Mouse (Mus musculus) kidney, adult 11 months (tissue): ENCODE data around the gene Zc3h13.

Experiments used
- DNase-seq: peaks from one replicate; pipeline ENCODE4 v3.0.0; 2022

Zc3h13 gene

DNA sequence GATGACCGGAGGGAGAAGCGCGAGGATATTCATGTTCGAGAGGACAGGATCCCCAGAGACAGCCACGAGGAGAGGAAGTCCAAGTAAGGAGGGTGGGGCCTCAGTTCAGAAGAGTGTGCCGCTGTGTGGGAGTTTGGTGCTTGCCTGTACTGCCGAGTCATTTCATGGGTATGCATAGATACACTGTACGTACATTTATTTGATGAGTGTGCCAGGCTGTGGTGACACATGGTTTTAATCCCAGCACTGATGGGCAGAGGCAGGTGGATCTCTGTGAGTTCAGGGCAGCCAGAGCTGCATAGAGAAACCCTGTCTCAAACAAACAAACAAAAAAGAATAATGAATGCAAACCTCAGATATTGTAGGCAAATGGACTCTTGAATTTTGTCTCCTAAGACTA lies 43.9 kb downstream of the Zc3h13 start:
- DNase-seq: no peak

DNA sequence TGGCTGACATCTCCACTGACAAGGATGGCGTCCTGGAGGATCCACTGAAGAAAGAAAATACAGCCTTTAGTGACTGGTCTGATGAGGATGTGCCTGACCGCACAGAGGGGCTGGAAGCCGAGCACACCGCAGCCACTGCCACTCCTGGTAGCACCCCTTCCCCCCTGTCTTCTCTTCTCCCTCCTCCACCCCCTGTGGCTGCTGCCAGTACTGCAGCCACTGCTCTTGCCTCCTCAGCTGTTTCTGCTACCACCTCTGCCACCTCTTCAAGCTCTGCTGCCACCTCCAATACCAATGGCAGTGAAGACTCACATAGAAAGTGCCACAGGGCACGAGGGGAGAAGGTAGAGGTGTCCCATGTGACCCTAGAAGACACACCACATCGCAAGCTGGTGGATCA lies 46.4 kb downstream of the Zc3h13 start:
- DNase-seq: no peak

DNA sequence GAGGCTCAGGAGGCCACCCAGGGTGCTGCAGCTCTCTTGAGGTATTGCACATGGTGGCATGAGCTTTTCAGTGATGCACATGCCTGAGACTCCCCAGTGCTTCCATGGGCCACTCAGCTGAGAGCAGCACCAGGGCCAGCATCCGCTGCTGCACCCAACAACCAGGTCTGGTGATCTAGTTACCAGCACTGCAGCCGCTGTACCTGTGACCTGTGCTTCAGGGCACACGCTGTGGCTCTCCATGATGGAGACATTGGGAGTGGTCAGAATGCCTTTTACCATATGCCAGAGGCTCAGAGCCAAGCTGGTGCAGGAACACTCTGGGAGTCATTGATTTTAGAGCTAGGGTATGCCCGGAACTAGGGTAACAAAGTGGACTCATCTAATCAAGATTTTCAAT lies 50.1 kb downstream of the Zc3h13 start:
- no peak for DNase-seq

DNA sequence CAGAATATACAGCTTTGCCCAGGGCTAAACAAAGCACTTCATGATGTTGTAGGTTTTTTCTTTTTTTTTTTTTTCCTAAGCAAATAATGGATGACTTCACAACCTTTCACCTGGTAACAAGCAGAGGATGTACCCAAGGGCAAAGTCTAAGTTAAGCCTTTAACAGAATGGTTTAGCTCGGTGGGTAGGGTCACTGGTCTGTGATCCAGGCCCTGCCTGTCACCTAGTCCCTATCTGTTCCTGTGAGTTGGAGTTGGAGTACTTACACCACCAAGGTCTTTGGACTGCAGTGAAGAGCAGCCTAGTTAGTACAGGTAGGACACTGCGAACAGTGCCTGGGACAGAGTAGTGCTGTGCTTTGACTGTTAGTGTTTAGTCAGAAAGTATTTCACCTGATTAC lies 53.7 kb downstream of the Zc3h13 start:
- DNase-seq: peak; percentile 53

DNA sequence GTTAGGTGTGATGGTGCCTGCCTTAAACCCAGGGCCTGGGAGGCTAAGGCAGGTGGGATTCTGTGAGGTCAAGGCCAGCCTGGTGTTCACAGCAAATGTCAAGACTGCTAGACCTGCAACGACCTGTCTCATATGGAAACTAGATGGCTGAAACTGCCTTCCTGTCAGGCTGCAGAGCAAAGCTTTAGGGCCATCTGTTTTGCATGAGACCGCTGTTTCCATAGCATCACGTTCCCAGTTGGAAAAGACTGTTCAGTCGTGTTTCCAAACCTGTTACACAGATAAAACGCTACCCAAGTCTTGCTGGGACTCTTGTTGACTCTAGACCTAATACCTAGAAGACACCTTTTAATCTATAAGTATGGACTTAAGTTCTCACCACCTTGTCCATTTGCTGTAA lies 61.9 kb downstream of the Zc3h13 start:
- DNase-seq: no peak

DNA sequence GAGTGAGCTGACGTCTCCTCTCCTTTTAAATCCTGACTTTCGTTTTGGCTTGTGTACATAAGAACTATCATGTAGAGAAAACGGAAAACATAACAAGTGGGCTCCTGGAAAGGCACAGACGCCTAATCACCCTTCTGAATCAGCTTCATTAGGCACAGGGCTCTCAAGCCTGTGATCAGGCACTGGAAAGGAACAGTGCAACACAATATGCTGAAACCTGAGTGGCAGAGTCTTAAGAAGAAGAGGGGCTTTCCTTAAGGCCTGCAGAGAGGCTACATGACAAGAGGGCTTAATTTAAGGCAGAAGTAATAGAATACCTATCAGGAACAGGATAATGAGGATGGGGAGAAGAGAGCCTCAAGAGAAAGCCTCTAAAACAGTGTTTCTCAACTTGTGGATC lies 67.5 kb downstream of the Zc3h13 start:
- no peak for DNase-seq

DNA sequence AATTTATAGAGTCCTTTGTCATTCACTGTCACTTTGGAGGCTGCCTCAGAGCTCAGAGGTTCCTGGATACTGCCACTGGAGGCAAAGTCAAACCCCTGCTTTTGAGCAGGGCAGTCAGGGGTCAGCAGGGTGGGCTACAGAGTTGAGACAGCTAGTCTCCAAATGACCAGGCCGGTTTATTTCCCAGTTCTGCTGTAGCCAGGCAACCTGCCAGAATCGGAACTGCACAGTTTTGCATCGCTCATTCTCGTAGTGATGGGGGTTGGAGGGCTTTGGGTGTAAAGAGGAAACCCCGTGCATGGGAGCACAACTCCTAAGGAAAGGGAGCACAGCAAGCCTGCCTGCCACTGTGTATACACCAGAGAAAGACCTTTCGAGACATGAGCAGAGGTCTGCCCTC lies 79.1 kb downstream of the Zc3h13 start:
- DNase-seq: no peak

DNA sequence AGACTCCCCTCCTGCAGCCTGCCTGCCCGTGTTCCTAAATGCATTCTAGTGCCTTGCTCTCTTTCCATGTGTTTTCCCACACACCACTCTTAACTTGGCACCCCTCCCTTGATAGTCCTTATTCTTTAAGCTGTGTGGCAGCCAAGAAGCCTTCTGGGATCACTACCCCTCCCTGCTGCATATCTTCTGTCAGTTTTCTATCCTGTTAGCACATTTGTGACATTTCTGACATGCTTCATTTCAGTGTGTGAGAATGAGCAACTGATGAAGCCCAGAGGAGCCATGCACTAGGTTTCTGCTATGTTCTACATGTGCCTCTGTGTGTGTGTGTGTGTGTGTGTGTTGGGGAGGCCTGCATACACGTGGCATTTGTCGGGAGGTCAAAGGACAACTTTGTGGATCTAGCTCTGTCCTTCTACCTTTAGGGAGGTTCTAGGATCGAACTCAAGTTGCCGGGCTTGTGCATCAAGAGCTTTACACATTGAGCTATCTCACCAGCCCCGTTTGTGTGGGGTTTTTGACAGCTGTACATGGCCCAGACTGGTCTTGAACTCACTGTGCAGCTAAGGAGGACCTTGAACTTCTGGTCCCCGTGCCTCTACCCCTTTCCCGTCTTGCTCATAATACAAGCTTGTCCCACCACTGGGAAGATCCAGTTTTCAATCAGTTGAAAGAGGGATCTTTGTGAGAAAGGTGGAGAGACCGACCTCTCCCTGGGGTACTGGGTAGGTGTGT lies 81.3 kb downstream of the Zc3h13 start:
- no peak for DNase-seq

DNA sequence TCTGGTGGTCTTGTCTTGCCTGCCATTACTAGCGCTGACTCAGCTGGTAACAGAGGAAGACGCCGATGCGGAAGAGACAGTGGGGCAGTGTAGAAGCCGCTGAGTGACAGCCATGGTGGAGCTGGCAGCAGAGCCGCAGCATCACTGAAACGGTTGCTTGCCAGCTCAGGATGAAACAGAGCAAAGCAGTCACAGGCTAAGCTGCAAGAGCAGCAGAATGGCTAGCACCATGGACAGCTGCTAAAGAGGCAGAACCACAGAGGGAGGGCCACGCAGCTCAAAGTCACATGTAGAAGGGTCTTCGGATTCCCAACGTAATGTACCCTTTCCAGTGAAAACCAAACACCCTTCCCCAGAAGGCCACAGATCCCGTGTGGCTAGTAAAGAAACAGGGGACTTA lies 82.6 kb downstream of the Zc3h13 start:
- DNase-seq: no peak

DNA sequence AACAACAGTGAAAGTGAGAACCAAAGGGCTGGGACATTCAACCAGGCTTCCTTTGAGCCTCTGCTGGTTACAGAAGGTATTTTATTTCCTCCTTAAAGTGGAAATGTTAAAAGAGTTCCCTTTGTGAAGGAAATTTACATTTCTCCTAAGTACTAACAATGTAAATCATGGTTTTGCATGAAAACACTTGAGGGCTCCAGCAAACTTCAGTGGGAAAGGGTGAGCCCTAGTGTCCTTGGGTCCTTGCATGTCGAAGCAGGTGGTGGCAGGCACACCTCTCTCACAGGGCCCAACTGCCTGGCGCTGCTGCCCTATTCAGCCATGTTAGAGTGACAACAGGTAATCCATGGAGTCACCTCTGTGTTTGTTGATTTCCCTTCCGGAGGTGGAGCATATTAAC lies 83.3 kb downstream of the Zc3h13 start:
- DNase-seq: no peak

DNA sequence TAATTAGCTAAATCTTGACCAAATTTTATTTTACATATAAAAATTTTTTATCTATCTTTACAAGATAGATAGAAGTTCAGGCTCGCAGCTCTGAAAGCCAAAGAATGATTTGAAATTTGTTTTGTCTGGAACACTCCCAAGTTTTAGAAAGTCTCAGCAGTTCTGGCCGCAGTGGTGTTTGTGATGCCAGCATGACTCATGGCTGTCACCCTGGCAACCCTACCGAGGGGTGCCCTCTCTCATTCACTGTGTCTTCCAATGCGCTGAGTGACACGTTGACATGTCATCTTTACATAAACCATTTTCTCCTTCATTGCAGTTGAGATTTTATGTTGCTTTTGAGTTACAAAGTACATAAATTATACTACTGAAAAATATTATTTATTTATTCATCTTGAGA lies 85.7 kb downstream of the Zc3h13 start:
- DNase-seq: no peak

DNA sequence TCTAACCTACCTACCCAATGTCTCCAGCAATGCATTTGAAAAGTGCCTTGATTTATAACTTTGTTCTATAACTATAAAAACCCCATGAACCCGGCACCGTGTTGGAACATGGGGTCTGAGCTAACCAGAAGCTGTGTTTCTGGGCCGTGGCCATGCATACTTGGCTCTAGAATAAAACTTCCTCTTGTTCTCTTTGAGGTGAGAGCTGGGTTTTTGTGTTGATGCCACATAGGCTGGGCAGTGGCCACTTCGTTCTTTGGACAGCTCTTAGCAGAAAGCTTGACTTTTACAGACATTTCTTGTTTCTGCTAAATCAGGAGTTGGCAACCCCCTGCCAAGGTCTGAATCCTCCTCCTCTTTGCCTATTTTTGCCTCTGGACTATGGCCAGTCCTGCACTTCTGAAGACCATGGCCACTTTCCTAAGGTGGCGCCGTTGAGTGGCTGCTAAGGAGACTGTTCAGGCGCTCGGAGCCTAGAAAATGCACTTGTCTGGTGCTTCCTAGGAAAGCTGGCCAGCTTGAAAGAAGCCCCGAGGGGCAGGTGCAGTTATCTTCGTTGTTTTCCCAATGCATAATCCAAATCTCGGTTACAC lies 90.9 kb downstream of the Zc3h13 start:
- no peak for DNase-seq

DNA sequence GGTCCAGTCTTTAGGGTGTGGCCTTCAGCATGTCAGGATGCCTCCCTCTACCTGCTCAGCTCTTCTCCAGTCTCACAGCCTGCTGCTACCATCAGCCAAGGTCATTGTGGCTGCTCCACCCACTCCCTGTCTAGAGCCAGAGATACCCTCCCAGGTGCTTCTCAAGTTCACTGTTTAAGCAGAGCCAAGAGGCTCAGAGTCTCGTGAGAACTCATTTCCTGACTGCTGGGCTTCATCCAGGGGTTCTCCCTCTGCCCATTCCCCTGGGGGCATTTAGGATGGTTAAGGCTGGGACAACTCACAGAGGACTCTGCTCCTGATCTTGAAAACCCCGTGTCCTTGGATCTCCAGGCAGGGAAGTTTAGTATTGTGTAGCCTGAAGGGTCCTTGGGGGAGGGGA lies 92.1 kb downstream of the Zc3h13 start:
- no peak for DNase-seq

DNA sequence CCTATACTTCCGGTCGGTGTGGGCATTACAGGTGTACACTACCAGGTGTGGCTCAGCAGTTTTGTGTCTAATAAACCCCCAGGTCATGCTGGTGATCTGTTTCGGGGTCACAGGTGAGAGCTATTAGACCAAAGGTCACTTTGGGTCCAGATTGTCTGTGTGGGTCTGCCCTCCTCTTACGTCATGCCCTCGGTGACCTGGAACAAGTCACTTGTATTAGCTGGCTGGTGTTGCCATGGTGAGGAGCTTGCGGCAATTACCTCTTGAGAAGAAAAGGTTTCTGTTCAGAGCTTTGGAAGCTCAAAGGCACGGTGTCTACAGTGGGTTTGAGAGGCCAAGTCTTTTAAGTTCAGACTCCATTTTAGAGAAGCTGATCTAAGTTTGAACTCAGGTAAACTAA lies 93.4 kb downstream of the Zc3h13 start:
- no peak for DNase-seq
